Mouse (Mus musculus) myocyte (in vitro differentiated cells): ENCODE results near the gene Sptbn4. TPM values are rescaled to one million over a fixed set of nuclear protein-coding genes. Genes with fewer than 3 reads are reported as not detected.

Source experiments
- H3K27me3 ChIP-seq: one replicate; pipeline ENCODE4 v1.6.1; 2011; ENCODE audit not compliant: control insufficient read depth, insufficient read depth, insufficient read length
- H3K36me3 ChIP-seq: one replicate; pipeline ENCODE4 v1.6.1; 2011; ENCODE audit not compliant: control insufficient read depth, insufficient read depth
- H3K4me2 ChIP-seq: one replicate; pipeline ENCODE4 v1.6.1; 2011; ENCODE audit warnings: low read depth, control low read depth
- H3K4me3 ChIP-seq: one replicate; pipeline ENCODE4 v1.5.1; 2011; ENCODE audit warnings: mild to moderate bottlenecking, control low read depth, moderate library complexity
- H3K79me2 ChIP-seq: one replicate; pipeline ENCODE4 v1.6.1; 2011; ENCODE audit not compliant: control insufficient read depth, insufficient read depth
- H3ac ChIP-seq: one replicate; pipeline ENCODE4 v1.6.1; 2011; ENCODE audit not compliant: control insufficient read depth, insufficient read length
- CEBPB ChIP-seq: IDR thresholded peaks from 2 replicates; pipeline ENCODE4 v1.6.1; 2011; ENCODE audit warnings: mild to moderate bottlenecking, moderate library complexity; ENCODE audit not compliant: poor library complexity, insufficient read depth, severe bottlenecking
- E2F4 ChIP-seq: IDR thresholded peaks from one replicate; pipeline ENCODE4 v1.6.1; 2011; ENCODE audit warnings: mild to moderate bottlenecking, control low read depth, moderate library complexity; ENCODE audit not compliant: insufficient read depth
- MAX ChIP-seq: IDR thresholded peaks from one replicate; pipeline ENCODE4 v1.6.1; 2011; ENCODE audit warnings: low read depth, mild to moderate bottlenecking, control low read depth
- MYOD1 ChIP-seq, 3 experiments: IDR thresholded peaks; one replicate each; pipeline ENCODE4 v1.6.1; 2011; ENCODE audit warnings: control low read depth in 2 of 3, low read depth in 2 of 3, mild to moderate bottlenecking in 2 of 3, moderate library complexity in 1 of 3; ENCODE audit not compliant: insufficient read length in 2 of 3, control insufficient read depth in 1 of 3
- MYOG ChIP-seq, 3 experiments: IDR thresholded peaks; one replicate each; pipeline ENCODE4 v1.6.1; 2011; ENCODE audit warnings: control low read depth in 2 of 3, low read depth in 2 of 3, mild to moderate bottlenecking in 2 of 3; ENCODE audit not compliant: insufficient read length in 2 of 3, control insufficient read depth in 1 of 3, insufficient read depth in 1 of 3
- POLR2A ChIP-seq: IDR thresholded peaks from one replicate; pipeline ENCODE4 v1.6.1; 2011; ENCODE audit warnings: low read depth, mild to moderate bottlenecking, control low read depth, moderate library complexity; ENCODE audit not compliant: insufficient read length
- POLR2AphosphoS2 ChIP-seq: IDR thresholded peaks from one replicate; pipeline ENCODE4 v1.6.1; 2011; ENCODE audit warnings: low read depth, control low read depth; ENCODE audit not compliant: insufficient read length
- REST ChIP-seq: IDR thresholded peaks from one replicate; pipeline ENCODE4 v1.6.1; 2011; ENCODE audit warnings: mild to moderate bottlenecking, control low read depth, moderate library complexity; ENCODE audit not compliant: insufficient read depth, insufficient read length
- SRF ChIP-seq: IDR thresholded peaks from one replicate; pipeline ENCODE4 v1.6.1; 2011; ENCODE audit warnings: low read depth; ENCODE audit not compliant: control insufficient read depth, insufficient read length
- TCF12 ChIP-seq: IDR thresholded peaks from one replicate; pipeline ENCODE4 v1.6.1; 2011; ENCODE audit warnings: mild to moderate bottlenecking, control low read depth; ENCODE audit not compliant: poor library complexity, insufficient read depth, severe bottlenecking
- TCF3 ChIP-seq: IDR thresholded peaks from one replicate; pipeline ENCODE4 v1.6.1; 2011; ENCODE audit warnings: low read depth, control low read depth; ENCODE audit not compliant: insufficient read length
- USF1 ChIP-seq: IDR thresholded peaks from one replicate; pipeline ENCODE4 v1.6.1; 2011; ENCODE audit warnings: low read depth, mild to moderate bottlenecking, control low read depth, moderate library complexity
- polyA plus RNA-seq: library from polyadenylated mRNA; unstranded; fragments of >200 nt; fragmentation: generic; extraction: Trizol; gene quantifications from one replicate; pipeline ENCODE4 v1.2.1, GENCODE M21; 2012; ENCODE audit warnings: missing spikeins

The Sptbn4 gene
- polyA plus RNA-seq, 1 experiment: 0.17 TPM

- H3ac ChIP-seq: no peak overlapping the region
- H3K4me3 ChIP-seq: no peak overlapping the region
- no peak for TF ChIP-seq TCF3
- no peak for TF ChIP-seq MYOD1 (IDR thresholded peaks at IDR 0.05; ENCODE audit: control insufficient read depth in 1 of 3, insufficient read length in 2 of 3, low read depth in 2 of 3)
- no peak for TF ChIP-seq CEBPB
- no peak for TF ChIP-seq POLR2AphosphoS2
- no peak for TF ChIP-seq REST
- TF ChIP-seq SRF: no peak
- TF ChIP-seq USF1: no peak
- TF ChIP-seq MYOG (IDR thresholded peaks at IDR 0.05; ENCODE audit: control insufficient read depth in 1 of 3, insufficient read depth in 1 of 3, insufficient read length in 2 of 3, low read depth in 2 of 3): no peak
- TF ChIP-seq POLR2A: no peak
- no peak for TF ChIP-seq E2F4
- H3K79me2 ChIP-seq: no peaks in the 10 kb centered on the region
- H3K27me3 ChIP-seq: no peaks in the 10 kb centered on the region
- H3K4me2 ChIP-seq: no peak overlapping the region
- no peaks in the 10 kb centered on the region for H3K36me3 ChIP-seq
These were observed 7.8 kb upstream of the Sptbn4 start for GRCm38 (mm10) chr7:27455273-27455672.

GRCm38 (mm10) chr7:27454461-27455121 lies 7.1 kb upstream of the Sptbn4 start:
- TF ChIP-seq USF1 (peak; percentile 71), MYOD1 (IDR thresholded peaks at IDR 0.05; ENCODE audit: control insufficient read depth in 1 of 3, insufficient read length in 2 of 3, low read depth in 2 of 3) (no peak)
- Histone ChIP-seq H3K36me3 (no peaks in the 10 kb centered on the region), H3K79me2 (no peaks in the 10 kb centered on the region), H3K4me3 (no peak overlapping the region), H3ac (no peak overlapping the region), H3K27me3 (no peaks in the 10 kb centered on the region), H3K4me2 (no peak overlapping the region)

DNA sequence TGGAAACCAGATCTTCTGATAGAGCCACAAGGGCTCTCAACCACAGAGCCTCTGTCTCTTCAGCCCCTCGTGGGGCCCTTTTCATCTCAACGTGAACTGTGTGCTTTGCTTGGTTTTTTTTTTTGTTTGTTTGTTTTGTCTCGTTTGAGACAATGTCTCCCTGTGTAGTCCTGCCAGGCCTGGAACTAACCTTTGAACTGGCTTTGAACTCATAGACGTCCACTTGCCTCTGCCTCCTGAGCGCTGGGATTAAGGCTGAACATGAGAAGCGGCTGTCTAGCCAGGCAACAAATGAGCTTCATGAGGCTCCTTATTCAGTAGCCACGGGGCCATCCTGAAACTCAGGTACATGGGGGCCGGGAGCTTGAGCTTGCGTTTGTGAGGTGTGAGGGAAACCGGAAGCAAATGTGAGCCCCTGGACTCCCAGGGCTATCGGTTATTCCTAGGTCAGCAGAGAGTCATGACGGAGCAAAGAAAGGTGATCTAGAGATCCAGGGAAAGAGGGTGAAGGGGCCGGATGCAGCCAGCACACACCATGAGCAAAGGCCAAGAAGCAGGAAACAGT lies 4.8 kb upstream of the Sptbn4 start:
- no peak overlapping the region for H3K4me2 ChIP-seq
- H3K79me2 ChIP-seq: no peaks in the 10 kb centered on the region
- H3K4me3 ChIP-seq: no peak overlapping the region
- H3K27me3 ChIP-seq: no peaks in the 10 kb centered on the region
- no peak overlapping the region for H3ac ChIP-seq
- no peaks in the 10 kb centered on the region for H3K36me3 ChIP-seq
- TF ChIP-seq MYOG (IDR thresholded peaks at IDR 0.05; ENCODE audit: control insufficient read depth in 1 of 3, insufficient read depth in 1 of 3, insufficient read length in 2 of 3, low read depth in 2 of 3) (no peak), MAX (no peak), SRF (no peak), MYOD1 (IDR thresholded peaks at IDR 0.05; ENCODE audit: control insufficient read depth in 1 of 3, insufficient read length in 2 of 3, low read depth in 2 of 3) (no peak), TCF3 (no peak), POLR2A (no peak), USF1 (no peak)

DNA sequence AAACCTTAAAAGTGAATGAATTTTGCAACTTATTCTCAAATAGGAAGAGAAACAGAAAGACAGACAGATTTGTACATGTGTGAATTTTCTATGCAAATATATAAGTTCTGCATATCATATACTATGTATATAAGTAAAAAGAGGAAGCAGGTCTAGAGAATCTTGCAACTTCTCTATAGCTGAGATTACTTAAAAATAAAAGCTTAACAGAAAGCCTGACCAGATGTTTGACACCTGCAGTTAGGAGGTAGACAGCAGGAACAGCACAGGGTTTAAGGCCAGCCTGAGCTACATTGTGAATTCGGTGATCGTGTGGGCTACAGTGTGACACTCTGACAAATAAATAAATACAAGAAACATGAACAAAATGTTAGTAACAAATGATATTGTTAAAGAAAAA lies 3.9 kb upstream of the Sptbn4 start:
- peaks cover 4% of the 10 kb centered on the region for H3K27me3 ChIP-seq
- no peak overlapping the region for H3K4me2 ChIP-seq
- TF ChIP-seq MAX (no peak), TCF12 (no peak), REST (no peak), USF1 (no peak), E2F4 (no peak), CEBPB (no peak), POLR2A (no peak), MYOG (IDR thresholded peaks at IDR 0.05; ENCODE audit: control insufficient read depth in 1 of 3, insufficient read depth in 1 of 3, insufficient read length in 2 of 3, low read depth in 2 of 3) (no peak), SRF (no peak)
- no peaks in the 10 kb centered on the region for H3K79me2 ChIP-seq
- H3ac ChIP-seq: no peak overlapping the region
- no peaks in the 10 kb centered on the region for H3K36me3 ChIP-seq
- H3K4me3 ChIP-seq: no peak overlapping the region

- no peaks in the 10 kb centered on the region for H3K36me3 ChIP-seq
- H3K79me2 ChIP-seq: no peaks in the 10 kb centered on the region
- no peak overlapping the region for H3ac ChIP-seq
- H3K27me3 ChIP-seq: peaks cover 8% of the 10 kb centered on the region
- H3K4me2 ChIP-seq: peak overlapping the region; percentile 79
- no peak for TF ChIP-seq MYOD1 (IDR thresholded peaks at IDR 0.05; ENCODE audit: control insufficient read depth in 1 of 3, insufficient read length in 2 of 3, low read depth in 2 of 3)
- no peak for TF ChIP-seq POLR2AphosphoS2
- TF ChIP-seq MAX: no peak
- TF ChIP-seq MYOG (IDR thresholded peaks at IDR 0.05; ENCODE audit: control insufficient read depth in 1 of 3, insufficient read depth in 1 of 3, insufficient read length in 2 of 3, low read depth in 2 of 3): no peak
- TF ChIP-seq TCF12: no peak
- TF ChIP-seq TCF3: no peak
- TF ChIP-seq E2F4: no peak
- TF ChIP-seq REST: no peak
- TF ChIP-seq SRF: no peak
- no peak for TF ChIP-seq POLR2A
- no peak for TF ChIP-seq CEBPB
- no peak for TF ChIP-seq USF1
- peak overlapping the region; percentile 28 for H3K4me3 ChIP-seq
These were observed 1.9 kb upstream of the Sptbn4 start for GRCm38 (mm10) chr7:27449256-27449862.
